Mouse (Mus musculus): ENCODE measurements around the gene Acvr1. TPM values are rescaled to one million over a fixed set of nuclear protein-coding genes. Genes with fewer than 3 reads are reported as not detected.

Gene Acvr1
- total and polyA plus RNA-seq, 2 experiments from 2014 or later, result 4.1 to 10.0 TPM

- DNase-seq (ENCODE audit: low spot score), result no peak
Observed at GRCm38 (mm10) chr2:58485683-58486082, 81.3 kb downstream of the Acvr1 start.

DNA sequence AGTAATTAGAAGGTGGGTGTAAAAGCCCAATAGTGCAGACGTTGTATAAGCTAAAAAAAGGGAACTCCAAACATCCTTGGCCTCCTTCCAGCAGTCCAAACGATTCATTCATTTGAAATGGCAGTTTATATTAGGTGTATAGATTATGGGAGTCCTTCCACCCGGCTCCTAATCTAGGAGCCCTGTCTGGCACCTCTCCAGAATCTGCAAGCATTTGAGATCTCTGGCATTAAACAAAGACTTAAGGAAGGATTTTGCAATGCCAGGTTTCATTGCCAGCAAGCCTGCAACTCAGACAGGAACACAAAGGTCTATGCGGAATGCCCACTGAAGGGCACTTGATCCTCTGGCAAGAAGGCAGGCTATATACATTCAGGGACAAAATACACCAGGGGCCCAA, 81.8 kb downstream of the Acvr1 start:
- no peak overlapping the region for H3K27ac ChIP-seq (ENCODE audit: low read depth, low read length)
- H3K36me3 ChIP-seq (ENCODE audit: insufficient read depth, low read length), result no peaks in the 10 kb centered on the region
- no peak overlapping the region for H3K4me2 ChIP-seq (ENCODE audit: low read depth, low read length, poor library complexity, severe bottlenecking)
- no peaks in the 10 kb centered on the region for H3K27me3 ChIP-seq (ENCODE audit: insufficient read depth, low read length)
- no peak overlapping the region for H3K9ac ChIP-seq (replicated peaks; ENCODE audit: low read length, poor library complexity, severe bottlenecking)
- DNase-seq (ENCODE audit: low spot score), result peak; percentile 15
- no peak overlapping the region for H3K4me3 ChIP-seq (ENCODE audit: low read depth, low read length)
- no peaks in the 10 kb centered on the region for H3K9me3 ChIP-seq (ENCODE audit: low read length)
- H3K4me1 ChIP-seq (ENCODE audit: insufficient read depth, low read length), result no peaks in the 10 kb centered on the region; the same call in 1 of the 2 replicates
- no peak for ATAC-seq (ENCODE audit: low FRiP score)
- TF ChIP-seq CTCF (IDR thresholded peaks at IDR 0.05), result no peak
- WGBS, result 47% methylated on average over 4 of the region's 4 CpGs

More at GRCm38 (mm10) chr2:58485683-58486082, 81.3 kb downstream of the Acvr1 start:
- H3K9ac ChIP-seq (replicated peaks; ENCODE audit: low read length, poor library complexity, severe bottlenecking), result no peak overlapping the region
- no peaks in the 10 kb centered on the region; the same call in 1 of the 2 replicates for H3K4me1 ChIP-seq (ENCODE audit: insufficient read depth, low read length)
- no peak for TF ChIP-seq CTCF (IDR thresholded peaks at IDR 0.05)
- no peak for ATAC-seq (ENCODE audit: low FRiP score)
- no peak overlapping the region for H3K27ac ChIP-seq (ENCODE audit: low read depth, low read length)
- H3K4me3 ChIP-seq (ENCODE audit: low read depth, low read length), result no peak overlapping the region
- 96% methylated on average over 3 of the region's 3 CpGs for WGBS
- no peak overlapping the region for H3K4me2 ChIP-seq (ENCODE audit: low read depth, low read length, poor library complexity, severe bottlenecking)
- no peaks in the 10 kb centered on the region for H3K36me3 ChIP-seq (ENCODE audit: insufficient read depth, low read length)
- no peaks in the 10 kb centered on the region for H3K27me3 ChIP-seq (ENCODE audit: insufficient read depth, low read length)
- no peaks in the 10 kb centered on the region for H3K9me3 ChIP-seq (ENCODE audit: low read length)

GRCm38 (mm10) chr2:58484284-58484965, 82.5 kb downstream of the Acvr1 start:
- no peaks in the 10 kb centered on the region for H3K36me3 ChIP-seq (ENCODE audit: insufficient read depth, low read length)

DNA sequence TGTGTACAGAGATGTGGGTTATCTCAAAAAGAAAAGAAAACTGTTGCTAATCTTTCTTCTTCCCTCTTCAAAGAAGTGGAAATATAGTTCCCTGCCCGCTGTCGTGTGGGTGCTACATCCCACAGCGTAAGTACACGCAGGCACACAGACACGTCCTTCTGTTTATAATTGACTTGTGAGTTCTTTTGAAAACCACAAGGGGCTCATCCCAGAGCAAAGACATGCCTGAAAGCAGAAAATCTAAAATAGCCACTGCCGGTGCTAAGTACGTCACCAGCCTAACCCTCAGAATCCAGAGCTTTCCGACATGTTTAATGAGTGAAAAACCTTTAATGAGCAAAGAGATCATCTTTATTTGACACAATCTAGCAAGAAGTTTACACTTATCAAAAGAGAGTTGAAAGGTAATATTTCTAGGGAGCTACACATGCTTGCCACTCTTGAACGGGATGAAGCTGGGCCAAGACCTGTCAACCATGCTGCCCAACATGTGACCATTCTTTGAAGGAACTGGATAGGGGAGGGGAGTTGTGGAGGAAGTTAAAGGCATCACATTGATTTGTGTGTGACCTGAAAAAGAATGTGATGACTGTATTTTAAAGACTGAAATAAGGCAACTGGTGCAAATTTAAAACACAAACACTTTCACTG, 85.4 kb downstream of the Acvr1 start:
- ATAC-seq (ENCODE audit: low FRiP score) (no peak), DNase-seq (ENCODE audit: low spot score) (no peak)
- H3K9me3 ChIP-seq (ENCODE audit: low read length), result no peaks in the 10 kb centered on the region
- no peaks in the 10 kb centered on the region for H3K4me1 ChIP-seq (ENCODE audit: insufficient read depth, low read length)
- TF ChIP-seq CTCF (IDR thresholded peaks at IDR 0.05), result no peak
- no peaks in the 10 kb centered on the region for H3K36me3 ChIP-seq (ENCODE audit: insufficient read depth, low read length)
- H3K27ac ChIP-seq (ENCODE audit: low read depth, low read length), result no peak overlapping the region
- H3K9ac ChIP-seq (replicated peaks; ENCODE audit: low read length, poor library complexity, severe bottlenecking), result no peak overlapping the region
- 66% methylated on average over 9 of the region's 9 CpGs for WGBS
- H3K4me2 ChIP-seq (ENCODE audit: low read depth, low read length, poor library complexity, severe bottlenecking), result no peak overlapping the region
- H3K27me3 ChIP-seq (ENCODE audit: insufficient read depth, low read length), result no peaks in the 10 kb centered on the region
- H3K4me3 ChIP-seq (ENCODE audit: low read depth, low read length), result no peak overlapping the region

More at GRCm38 (mm10) chr2:58484284-58484965, 82.5 kb downstream of the Acvr1 start:
- Histone ChIP-seq H3K27me3 (ENCODE audit: insufficient read depth, low read length) (no peaks in the 10 kb centered on the region), H3K4me2 (ENCODE audit: low read depth, low read length, poor library complexity, severe bottlenecking) (no peak overlapping the region), H3K9me3 (ENCODE audit: low read length) (no peaks in the 10 kb centered on the region), H3K27ac (ENCODE audit: low read depth, low read length) (no peak overlapping the region), H3K4me3 (ENCODE audit: low read depth, low read length) (no peak overlapping the region), H3K4me1 (ENCODE audit: insufficient read depth, low read length) (no peaks in the 10 kb centered on the region; the same call in 1 of the 2 replicates), H3K9ac (replicated peaks; ENCODE audit: low read length, poor library complexity, severe bottlenecking) (no peak overlapping the region)
- no peak for DNase-seq (ENCODE audit: low spot score)
- ATAC-seq (ENCODE audit: low FRiP score), result no peak
- TF ChIP-seq CTCF (IDR thresholded peaks at IDR 0.05), result no peak
- 71% methylated on average over 7 of the region's 7 CpGs for WGBS

DNA sequence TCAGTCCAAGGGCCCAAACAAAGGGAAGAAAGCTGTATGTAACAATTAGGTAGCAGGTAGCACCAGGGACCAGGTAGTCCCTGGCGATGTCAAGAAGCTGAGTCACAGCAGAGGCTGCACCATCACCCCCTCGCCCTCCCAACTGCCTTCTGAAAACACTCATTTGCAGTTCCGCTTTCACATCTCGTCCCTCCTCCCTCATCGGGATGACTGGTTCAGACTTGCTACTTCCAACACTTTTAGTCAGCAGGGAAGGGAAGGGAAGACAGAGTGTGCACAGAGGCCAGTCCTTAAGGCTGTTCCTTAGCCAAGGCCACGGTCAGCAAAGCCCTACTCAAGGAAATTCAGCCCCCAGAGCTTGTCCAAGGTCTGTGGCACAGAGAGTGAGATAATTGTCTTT, 86.2 kb downstream of the Acvr1 start:
- no peak overlapping the region for H3K9ac ChIP-seq (replicated peaks; ENCODE audit: low read length, poor library complexity, severe bottlenecking)
- no peak for TF ChIP-seq CTCF (IDR thresholded peaks at IDR 0.05)
- no peak for DNase-seq (ENCODE audit: low spot score)
- no peak for ATAC-seq (ENCODE audit: low FRiP score)
- no peaks in the 10 kb centered on the region for H3K36me3 ChIP-seq (ENCODE audit: insufficient read depth, low read length)
- H3K27ac ChIP-seq (ENCODE audit: low read depth, low read length), result no peak overlapping the region
- no peak overlapping the region for H3K4me3 ChIP-seq (ENCODE audit: low read depth, low read length)
- H3K4me1 ChIP-seq (ENCODE audit: insufficient read depth, low read length), result no peaks in the 10 kb centered on the region
- H3K27me3 ChIP-seq (ENCODE audit: insufficient read depth, low read length), result no peaks in the 10 kb centered on the region
- no peaks in the 10 kb centered on the region for H3K9me3 ChIP-seq (ENCODE audit: low read length)
- WGBS, result 85% methylated on average over 6 of the region's 6 CpGs
- no peak overlapping the region for H3K4me2 ChIP-seq (ENCODE audit: low read depth, low read length, poor library complexity, severe bottlenecking)

GRCm38 (mm10) chr2:58479536-58479935, 87.4 kb downstream of the Acvr1 start:
- 92% methylated on average over 10 of the region's 10 CpGs for WGBS
- H3K36me3 ChIP-seq (ENCODE audit: insufficient read depth, low read length), result no peaks in the 10 kb centered on the region
- H3K4me2 ChIP-seq (ENCODE audit: low read depth, low read length, poor library complexity, severe bottlenecking), result no peak overlapping the region
- no peak for TF ChIP-seq CTCF (IDR thresholded peaks at IDR 0.05)
- ATAC-seq (ENCODE audit: low FRiP score), result no peak
- H3K4me1 ChIP-seq (ENCODE audit: insufficient read depth, low read length), result no peaks in the 10 kb centered on the region
- no peak overlapping the region for H3K9ac ChIP-seq (replicated peaks; ENCODE audit: low read length, poor library complexity, severe bottlenecking)
- H3K27ac ChIP-seq (ENCODE audit: low read depth, low read length), result no peak overlapping the region
- no peak overlapping the region for H3K4me3 ChIP-seq (ENCODE audit: low read depth, low read length)
- no peaks in the 10 kb centered on the region for H3K27me3 ChIP-seq (ENCODE audit: insufficient read depth, low read length)
- DNase-seq (ENCODE audit: low spot score), result no peak
- no peaks in the 10 kb centered on the region for H3K9me3 ChIP-seq (ENCODE audit: low read length)

Data from midbrain, postnatal 0 days (tissue).